13 mouse cellular contexts compared by ENCODE assay signal in the genomic region with DNA sequence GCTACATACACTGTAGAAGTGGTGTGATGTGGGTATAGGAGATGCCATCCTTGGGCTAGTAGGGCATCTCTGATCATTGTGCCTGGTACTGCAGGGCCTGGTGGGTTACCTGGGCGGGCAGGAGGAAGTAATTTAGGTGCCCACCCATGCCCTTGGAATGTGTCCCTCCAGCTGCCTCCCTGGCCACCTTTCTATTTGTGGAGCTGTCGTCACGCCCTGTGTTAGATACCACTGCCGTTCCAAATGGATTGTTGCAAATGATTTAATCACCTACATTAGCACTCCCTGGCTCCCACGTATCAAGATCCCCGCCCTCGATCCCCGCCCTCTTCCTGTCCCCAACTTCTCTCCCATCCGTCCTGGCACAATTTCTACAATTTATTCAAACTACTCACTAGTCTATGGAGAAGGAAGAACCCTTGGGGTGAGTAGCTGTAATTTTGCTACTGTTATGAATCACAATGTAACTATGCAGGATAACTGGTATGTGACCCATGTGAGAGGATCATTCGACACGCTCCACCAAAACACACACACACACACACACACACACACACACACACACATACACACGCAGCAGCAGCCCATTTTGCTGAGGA.
"Had no signal": no experiment of that assay in that cellular context is flagged by ENCODE, and none has a peak within 500 bp of the region (broad histone marks: within the 10 kb centered on the region; RNA-seq: fewer than 3 reads in every experiment).

No protein-coding gene starts in this region.

- H3K4me1 ChIP-seq: liver, embryonic 13.5 days; stomach, embryonic 15.5 days had no signal

- H3K27ac ChIP-seq: kidney, embryonic 15.5 days; left cerebral cortex, adult 2 months; limb, embryonic 15.5 days; liver, embryonic 13.5 days; midbrain, embryonic 15.5 days; neural tube, embryonic 13.5 days; stomach, embryonic 15.5 days had no signal

- H3K36me3 ChIP-seq: kidney, embryonic 15.5 days; limb, embryonic 15.5 days; liver, embryonic 13.5 days; midbrain, embryonic 15.5 days; neural tube, embryonic 13.5 days; stomach, embryonic 15.5 days had no signal

- H3K27me3 ChIP-seq: kidney, embryonic 15.5 days; limb, embryonic 15.5 days; liver, embryonic 13.5 days; midbrain, embryonic 15.5 days; neural tube, embryonic 13.5 days; stomach, embryonic 15.5 days had no signal

- H3K4me2 ChIP-seq: kidney, embryonic 15.5 days; limb, embryonic 15.5 days; liver, embryonic 13.5 days; midbrain, embryonic 15.5 days; neural tube, embryonic 13.5 days; stomach, embryonic 15.5 days had no signal

- ATAC-seq: midbrain, embryonic 15.5 days had no signal

- DNase-seq: kidney, postnatal 14 days; liver, embryonic 13.5 days; lung, adult 18-20 months; retina, postnatal 1 day; right cerebral cortex, postnatal 14 days; thymus, adult 2 months; thymus, postnatal 25 days had no signal

- H3K4me3 ChIP-seq: kidney, embryonic 15.5 days; left cerebral cortex, adult 2 months; limb, embryonic 15.5 days; liver, embryonic 13.5 days; midbrain, embryonic 15.5 days; neural tube, embryonic 13.5 days; stomach, embryonic 15.5 days had no signal

- H3K9ac ChIP-seq: kidney, embryonic 15.5 days; limb, embryonic 15.5 days; liver, embryonic 13.5 days; midbrain, embryonic 15.5 days; neural tube, embryonic 13.5 days; stomach, embryonic 15.5 days had no signal

- H3K9me3 ChIP-seq: kidney, embryonic 15.5 days; limb, embryonic 15.5 days; liver, embryonic 13.5 days; midbrain, embryonic 15.5 days; neural tube, embryonic 13.5 days; stomach, embryonic 15.5 days had no signal
